27 mouse cellular contexts compared by ENCODE assay signal in the genomic region with DNA sequence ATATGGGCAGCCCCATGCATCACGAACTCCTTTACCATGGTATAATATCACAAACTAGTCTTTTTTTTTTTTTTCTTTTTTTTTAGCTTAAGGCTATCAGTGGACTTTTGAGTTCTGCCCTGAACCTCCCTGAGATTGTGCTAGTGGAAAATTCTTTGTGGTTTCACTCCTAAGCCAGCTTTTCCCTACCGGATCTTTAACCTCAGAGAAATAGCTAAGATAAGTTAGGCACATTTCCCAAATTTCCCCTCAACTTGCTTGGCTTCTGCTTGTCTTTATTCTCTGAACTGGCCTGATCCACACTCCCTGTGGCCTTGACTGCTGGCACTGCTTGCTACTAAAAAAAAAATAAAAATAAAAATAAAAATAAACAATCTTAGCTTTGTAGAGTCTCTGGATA.
DNase-seq lines count a peak whose midpoint lies in the region; ATAC-seq and TF ChIP-seq lines count a peak whose summit lies in the region.
"Had no signal": no experiment of that assay in that cellular context is flagged by ENCODE, and none has a peak within 500 bp of the region (broad histone marks: within the 10 kb centered on the region; RNA-seq: fewer than 3 reads in every experiment).

No protein-coding gene starts in this region.

- H3K27me3 ChIP-seq in heart, embryonic 10.5 days (ENCODE audit: insufficient read depth, poor library complexity, severe bottlenecking), result no peaks in the 10 kb centered on the region
- no peaks in the 10 kb centered on the region for H3K27me3 ChIP-seq in limb, embryonic 14.5 days (ENCODE audit: control insufficient read depth, insufficient read depth, low read length)
- no peaks in the 10 kb centered on the region for H3K27me3 ChIP-seq in limb, embryonic 10.5 days (ENCODE audit: low read depth, poor library complexity, severe bottlenecking)
- H3K27me3 ChIP-seq: embryonic facial prominence, embryonic 13.5 days; heart, embryonic 15.5 days; liver, embryonic 12.5 days; stomach, embryonic 15.5 days had no signal

- DNase-seq in adrenal gland, postnatal 10 days, result peak; percentile 4
- no peak for DNase-seq in adrenal gland, postnatal 4 days (ENCODE audit: low spot score in 2 of 2)
- peak; percentile 6 to 11 for DNase-seq in heart, postnatal 10 days
- DNase-seq in heart, embryonic 10.5 days (ENCODE audit: low spot score), result no peak
- DNase-seq in limb, embryonic 14.5 days (ENCODE audit: low spot score), result peak; percentile 50
- DNase-seq in limb, embryonic 10.5 days (ENCODE audit: low spot score), result no peak
- peak; percentile 38 for DNase-seq in Muller cell, postnatal 12 days (ENCODE audit: inconsistent ontology term)
- no peak for DNase-seq in urinary bladder, postnatal 25 days (ENCODE audit: low spot score)
- DNase-seq: adrenal gland, adult 8-10 months; cerebellum, adult 2 months; cerebellum, postnatal 25 days; gastrocnemius, adult 2 months; kidney, adult 11 months; layer of hippocampus, adult 9-11 months; left cerebral cortex, postnatal 4 days; lung, adult 18-20 months; lung, postnatal 4 days; midbrain, embryonic 14.5 days; right cerebral cortex, postnatal 4 days; thymus, postnatal 25 days had no signal

- H3K36me3 ChIP-seq in heart, embryonic 10.5 days, result no peaks in the 10 kb centered on the region
- no peaks in the 10 kb centered on the region for H3K36me3 ChIP-seq in limb, embryonic 14.5 days (ENCODE audit: control insufficient read depth, insufficient read depth, low read length)
- H3K36me3 ChIP-seq in limb, embryonic 10.5 days, result no peaks in the 10 kb centered on the region
- H3K36me3 ChIP-seq: embryonic facial prominence, embryonic 13.5 days; heart, embryonic 15.5 days; hindbrain, embryonic 10.5 days; liver, embryonic 12.5 days; stomach, embryonic 15.5 days had no signal

- H3K4me2 ChIP-seq in limb, embryonic 14.5 days (replicated peaks; ENCODE audit: low read depth, low read length, severe bottlenecking), result no peak overlapping the region
- H3K4me2 ChIP-seq: embryonic facial prominence, embryonic 13.5 days; heart, embryonic 15.5 days; liver, embryonic 12.5 days; stomach, embryonic 15.5 days had no signal

- no peak overlapping the region for H3K4me3 ChIP-seq in heart, embryonic 10.5 days
- no peak overlapping the region for H3K4me3 ChIP-seq in limb, embryonic 14.5 days (replicated peaks; ENCODE audit: low read length)
- H3K4me3 ChIP-seq in limb, embryonic 10.5 days, result no peak overlapping the region
- H3K4me3 ChIP-seq: embryonic facial prominence, embryonic 13.5 days; gastrocnemius, adult 2 months; heart, embryonic 15.5 days; hindbrain, embryonic 10.5 days; left cerebral cortex, adult 2 months; liver, embryonic 12.5 days; stomach, embryonic 15.5 days had no signal

- no peak for TF ChIP-seq POLR2A in limb, embryonic 14.5 days (IDR thresholded peaks at IDR 0.05; ENCODE audit: borderline replicate concordance, extremely low read depth, insufficient read depth, insufficient read length)

- H3K9me3 ChIP-seq in heart, embryonic 10.5 days, result no peaks in the 10 kb centered on the region
- H3K9me3 ChIP-seq in limb, embryonic 14.5 days (ENCODE audit: control insufficient read depth, low read length), result no peaks in the 10 kb centered on the region
- H3K9me3 ChIP-seq in limb, embryonic 10.5 days (replicated peaks), result no peaks in the 10 kb centered on the region
- H3K9me3 ChIP-seq: embryonic facial prominence, embryonic 13.5 days; heart, embryonic 15.5 days; hindbrain, embryonic 10.5 days; liver, embryonic 12.5 days; stomach, embryonic 15.5 days had no signal

- WGBS in heart, embryonic 10.5 days, result 64% methylated on average over 2 of the region's 2 CpGs
- 58% methylated on average over 2 of the region's 2 CpGs for WGBS in limb, embryonic 14.5 days
- WGBS in limb, embryonic 10.5 days, result 94% methylated on average over 2 of the region's 2 CpGs

- no peak overlapping the region for H3K27ac ChIP-seq in heart, embryonic 10.5 days
- no peak overlapping the region for H3K27ac ChIP-seq in limb, embryonic 14.5 days (replicated peaks; ENCODE audit: low read depth, low read length)
- no peak overlapping the region for H3K27ac ChIP-seq in limb, embryonic 10.5 days
- H3K27ac ChIP-seq: gastrocnemius, adult 2 months; heart, embryonic 15.5 days; hindbrain, embryonic 10.5 days; left cerebral cortex, adult 2 months; liver, embryonic 12.5 days; stomach, embryonic 15.5 days had no signal

- intact Hi-C loops in heart, postnatal 10 days (cut with DNase I), result no loop called here

- no peak overlapping the region for H3K9ac ChIP-seq in limb, embryonic 14.5 days (ENCODE audit: low read depth, low read length, severe bottlenecking)
- H3K9ac ChIP-seq: embryonic facial prominence, embryonic 13.5 days; heart, embryonic 15.5 days; liver, embryonic 12.5 days; stomach, embryonic 15.5 days had no signal

- no peaks in the 10 kb centered on the region for H3K4me1 ChIP-seq in heart, embryonic 10.5 days
- H3K4me1 ChIP-seq in limb, embryonic 14.5 days (ENCODE audit: control insufficient read depth, insufficient read depth, low read length), result 0 out of 2 replicates have a peak, but pooled peaks cover 4% of the 10 kb centered on the region
- peaks cover 7% of the 10 kb centered on the region; the same call in 1 of the 2 replicates for H3K4me1 ChIP-seq in limb, embryonic 10.5 days
- H3K4me1 ChIP-seq: heart, embryonic 15.5 days; liver, embryonic 12.5 days; stomach, embryonic 15.5 days had no signal

- ATAC-seq in limb, embryonic 14.5 days (ENCODE audit: low FRiP score, low read depth), result no peak
- ATAC-seq: hindbrain, embryonic 16.5 days; liver, embryonic 12.5 days had no signal

Comparison
In these comparisons a context has a peak if more than half of its experiments do, and no peak if none do; other contexts are left out.
1. DNase-seq: peak in adrenal gland, postnatal 10 days (single experiment), heart, postnatal 10 days (2 of 2), limb, embryonic 14.5 days (single experiment) and Muller cell, postnatal 12 days (single experiment); none in adrenal gland, postnatal 4 days (0 of 2), heart, embryonic 10.5 days (single experiment), limb, embryonic 10.5 days (single experiment) and urinary bladder, postnatal 25 days (single experiment).